Mouse (Mus musculus): ENCODE measurements around the gene Nktr. TPM values are rescaled to one million over a fixed set of nuclear protein-coding genes. Genes with fewer than 3 reads are reported as not detected.

The Nktr gene
- polyA plus RNA-seq, 1 experiment from 2014 or later: 61.2 TPM

Other genes with a start within 250 kb of the Nktr start
- gene Cck, start 223.5 kb upstream of the Nktr start, polyA plus RNA-seq (2014; fragmentation: Nextera tagmentation; extraction: Ambion mirVana): 0.65 and 1.7 TPM in 2 replicates
- not detected in 2 replicates for gene Lyzl4, start 77.1 kb upstream of the Nktr start, polyA plus RNA-seq (2014; fragmentation: Nextera tagmentation; extraction: Ambion mirVana)
- gene Vipr1, start 76.5 kb upstream of the Nktr start, polyA plus RNA-seq (2014; fragmentation: Nextera tagmentation; extraction: Ambion mirVana): 0.08 and 0.57 TPM in 2 replicates
- gene Sec22c, start 13.7 kb upstream of the Nktr start, polyA plus RNA-seq (2014; fragmentation: Nextera tagmentation; extraction: Ambion mirVana): 11.6 and 12.3 TPM in 2 replicates
- gene Ss18l2, start 8.8 kb upstream of the Nktr start, polyA plus RNA-seq (2014; fragmentation: Nextera tagmentation; extraction: Ambion mirVana): 96.0 and 109 TPM in 2 replicates
- gene Zfp651, start 40.2 kb downstream of the Nktr start, polyA plus RNA-seq (2014; fragmentation: Nextera tagmentation; extraction: Ambion mirVana): 4.9 and 5.1 TPM in 2 replicates
- gene Klhl40, start 58.4 kb downstream of the Nktr start, polyA plus RNA-seq (2014; fragmentation: Nextera tagmentation; extraction: Ambion mirVana): 0.81 and 0.85 TPM in 2 replicates
- gene Hhatl, start 73.3 kb downstream of the Nktr start, polyA plus RNA-seq (2014; fragmentation: Nextera tagmentation; extraction: Ambion mirVana): not detected in 2 replicates
- gene Ccdc13, start 120.3 kb downstream of the Nktr start, polyA plus RNA-seq (2014; fragmentation: Nextera tagmentation; extraction: Ambion mirVana): 0.18 and 1.3 TPM in 2 replicates
- gene Higd1a, start 139.2 kb downstream of the Nktr start, polyA plus RNA-seq (2014; fragmentation: Nextera tagmentation; extraction: Ambion mirVana): 135 and 136 TPM in 2 replicates
- gene Ackr2, start 179.2 kb downstream of the Nktr start, polyA plus RNA-seq (2014; fragmentation: Nextera tagmentation; extraction: Ambion mirVana): 0.10 and 0.31 TPM in 2 replicates
- not detected in 2 replicates for gene Cyp8b1, start 197.1 kb downstream of the Nktr start, polyA plus RNA-seq (2014; fragmentation: Nextera tagmentation; extraction: Ambion mirVana)
- gene Fam198a, start 231.8 kb downstream of the Nktr start, polyA plus RNA-seq (2014; fragmentation: Nextera tagmentation; extraction: Ambion mirVana): 0.35 and 0.38 TPM in 2 replicates

All from embryonic facial prominence, embryonic 11.5 days (tissue).